Mouse (Mus musculus): ENCODE measurements around the gene Msi2.

DNA sequence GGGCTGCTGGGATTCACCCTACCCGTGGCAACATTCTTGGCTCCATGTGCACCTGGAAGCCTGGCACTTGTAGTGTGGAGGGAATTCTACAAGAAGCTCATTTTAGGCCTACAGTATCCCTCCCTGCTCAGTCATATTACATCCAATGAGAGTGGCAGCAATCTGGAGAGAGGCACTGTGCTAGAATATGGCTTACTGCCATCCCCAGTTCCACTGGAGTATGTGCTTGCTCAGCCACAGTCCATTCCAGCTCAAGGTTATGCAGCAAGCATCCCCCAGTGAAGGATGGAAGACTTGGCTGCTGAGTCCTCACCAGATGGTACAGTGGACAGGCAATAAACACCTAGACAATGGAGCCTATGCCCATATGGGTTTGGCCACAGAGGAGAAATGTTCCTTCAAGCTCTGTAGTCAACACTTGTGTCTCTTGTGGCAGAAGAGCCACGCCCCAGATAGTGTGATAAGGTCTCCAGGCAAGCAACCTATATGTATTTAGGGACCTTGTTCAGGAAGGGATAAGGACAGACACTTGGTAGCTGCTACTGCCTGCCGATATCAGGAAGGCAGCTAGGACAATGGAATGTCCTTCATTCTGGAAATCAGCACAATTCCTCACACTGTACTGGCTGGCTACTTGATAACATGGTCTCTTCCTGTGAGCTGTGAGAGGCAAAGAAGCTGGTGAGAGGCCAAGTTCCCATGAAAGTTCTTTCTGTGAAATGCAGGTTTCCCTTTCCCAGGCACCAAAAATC lies 366.4 kb downstream of the Msi2 start:
- no peak for TF ChIP-seq POLR2A (IDR thresholded peaks at IDR 0.05; ENCODE audit: control insufficient read depth, low read depth, low read length)
- no peak for TF ChIP-seq CTCF (IDR thresholded peaks at IDR 0.05; ENCODE audit: control insufficient read depth, insufficient read depth, insufficient replicate concordance, low read depth, low read length)
